Mouse (Mus musculus): ENCODE results near the gene Sorl1. TPM values are rescaled to one million over a fixed set of nuclear protein-coding genes. Genes with fewer than 3 reads are reported as not detected.

The Sorl1 gene
- polyA plus RNA-seq, 1 experiment from 2014 or later = 11.4 TPM

DNA sequence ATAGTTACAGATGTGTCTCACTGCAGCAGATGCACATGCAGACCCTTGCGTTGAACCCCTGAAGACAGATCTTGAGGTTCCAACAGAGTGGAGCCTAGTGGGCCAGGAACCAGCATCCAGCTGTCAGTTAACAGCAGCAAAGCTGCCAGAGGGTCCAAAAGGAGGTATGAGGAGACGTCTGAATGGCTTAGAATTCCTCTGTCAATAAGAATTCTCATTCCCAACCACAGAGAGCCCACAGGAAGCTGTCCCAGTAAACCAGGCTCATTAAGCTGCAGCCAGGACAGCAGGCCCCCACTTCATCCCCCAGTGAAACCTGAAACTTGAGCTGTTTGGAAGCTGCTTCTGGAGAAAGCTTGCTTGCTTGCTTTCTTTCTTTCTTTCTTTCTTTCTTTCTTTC lies 200.0 kb downstream of the Sorl1 start:
- WGBS = 45% methylated on average over 2 of the region's 2 CpGs
- H3K4me3 ChIP-seq (ENCODE audit: low read length) = no peak overlapping the region
- H3K9me3 ChIP-seq (ENCODE audit: control insufficient read depth, low read length) = no peaks in the 10 kb centered on the region; the same call in 1 of the 2 replicates
- no peak for ATAC-seq
- no peaks in the 10 kb centered on the region for H3K4me1 ChIP-seq (ENCODE audit: control insufficient read depth, insufficient read depth, low read depth, low read length)
- H3K9ac ChIP-seq (ENCODE audit: low read depth, low read length) = no peak overlapping the region
- H3K36me3 ChIP-seq (ENCODE audit: control insufficient read depth, insufficient read depth, low read length) = no peaks in the 10 kb centered on the region
- H3K27me3 ChIP-seq (replicated peaks; ENCODE audit: control insufficient read depth, insufficient read depth, low read length) = no peaks in the 10 kb centered on the region
- H3K27ac ChIP-seq (ENCODE audit: low read depth, low read length) = 0 out of 2 replicates have a peak overlapping the region, but pooled peaks have one; percentile 3
- no peak overlapping the region for H3K4me2 ChIP-seq (ENCODE audit: low read length)

DNA sequence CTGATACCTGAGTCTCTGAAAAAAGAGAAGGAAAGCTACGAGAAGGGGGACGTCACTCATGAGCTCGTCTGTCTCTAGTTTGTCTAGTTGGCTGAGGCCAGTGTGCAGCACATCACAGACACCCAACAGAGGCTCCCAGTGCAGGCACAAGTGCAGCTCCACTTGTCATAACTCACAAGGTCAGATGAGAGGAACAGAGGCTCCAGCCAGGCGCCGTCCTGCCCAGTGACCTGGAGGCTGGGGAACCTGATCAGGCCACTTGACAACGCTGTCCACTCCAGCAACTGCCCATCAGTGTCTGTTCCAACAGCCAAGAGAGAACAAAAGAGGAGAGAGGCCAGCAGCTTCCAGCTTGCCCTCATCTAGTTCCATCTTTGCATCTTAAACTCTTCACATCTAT lies 201.7 kb downstream of the Sorl1 start:
- no peak overlapping the region for H3K4me3 ChIP-seq (ENCODE audit: low read length)
- no peak for ATAC-seq

DNA sequence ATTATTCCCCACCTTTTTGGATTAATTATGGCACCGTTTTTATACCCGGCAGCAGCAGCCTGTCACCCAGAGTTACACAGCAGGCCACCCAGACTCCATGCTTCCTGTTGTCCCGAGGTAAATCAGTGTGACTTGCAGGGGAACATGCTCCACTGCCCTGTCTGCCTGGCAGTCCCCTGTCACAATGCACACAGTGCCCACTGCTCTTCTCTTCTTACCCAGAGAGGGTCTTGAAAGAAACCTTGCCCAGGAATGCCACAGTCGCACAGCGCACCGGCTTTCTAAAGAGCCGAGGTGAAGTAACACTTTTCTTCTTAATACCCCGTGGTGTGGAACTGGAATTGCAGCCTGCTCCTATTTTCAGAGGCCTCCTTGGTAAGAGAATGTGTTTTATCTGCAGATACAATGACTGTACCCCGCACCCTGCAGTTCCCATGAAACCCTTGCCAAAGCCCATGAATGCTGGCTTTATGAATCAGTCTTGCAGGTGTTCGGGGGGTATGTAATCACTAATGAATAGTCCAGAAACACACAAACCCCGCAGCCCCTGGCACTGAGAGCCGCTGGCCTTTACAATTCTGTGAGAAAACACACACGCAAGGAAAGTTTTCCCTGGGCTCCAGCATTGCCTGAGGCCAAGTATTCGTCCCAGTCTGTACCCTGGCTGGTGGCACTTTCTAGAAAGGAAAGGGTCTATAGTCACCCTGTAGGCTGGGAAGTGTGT lies 205.3 kb downstream of the Sorl1 start:
- H3K27me3 ChIP-seq (replicated peaks; ENCODE audit: control insufficient read depth, insufficient read depth, low read length) = no peaks in the 10 kb centered on the region
- no peaks in the 10 kb centered on the region for H3K36me3 ChIP-seq (ENCODE audit: control insufficient read depth, insufficient read depth, low read length)
- H3K27ac ChIP-seq (ENCODE audit: low read depth, low read length) = peak overlapping the region; percentile 50
- H3K4me1 ChIP-seq (ENCODE audit: control insufficient read depth, insufficient read depth, low read depth, low read length) = no peaks in the 10 kb centered on the region; the same call in 1 of the 2 replicates
- ATAC-seq = peak; percentile 89
- no peak overlapping the region for H3K9ac ChIP-seq (ENCODE audit: low read depth, low read length)
- no peak overlapping the region for H3K4me3 ChIP-seq (ENCODE audit: low read length)
- no peak overlapping the region for H3K4me2 ChIP-seq (ENCODE audit: low read length)
- no peaks in the 10 kb centered on the region; the same call in 1 of the 2 replicates for H3K9me3 ChIP-seq (ENCODE audit: control insufficient read depth, low read length)
- 15% methylated on average over 14 of the region's 14 CpGs for WGBS

More for the DNA sequence above, 201.7 kb downstream of the Sorl1 start:
- Histone ChIP-seq H3K27me3 (replicated peaks; ENCODE audit: control insufficient read depth, insufficient read depth, low read length) (no peaks in the 10 kb centered on the region), H3K9me3 (ENCODE audit: control insufficient read depth, low read length) (no peaks in the 10 kb centered on the region; the same call in 1 of the 2 replicates), H3K4me1 (ENCODE audit: control insufficient read depth, insufficient read depth, low read depth, low read length) (no peaks in the 10 kb centered on the region; the same call in 1 of the 2 replicates), H3K27ac (ENCODE audit: low read depth, low read length) (no peak overlapping the region), H3K36me3 (ENCODE audit: control insufficient read depth, insufficient read depth, low read length) (no peaks in the 10 kb centered on the region), H3K4me2 (ENCODE audit: low read length) (no peak overlapping the region), H3K9ac (ENCODE audit: low read depth, low read length) (no peak overlapping the region)
- WGBS = 82% methylated on average over 6 of the region's 6 CpGs

GRCm38 (mm10) chr9:41918155-41918554 lies 205.9 kb downstream of the Sorl1 start:
- Histone ChIP-seq H3K36me3 (ENCODE audit: control insufficient read depth, insufficient read depth, low read length) (no peaks in the 10 kb centered on the region), H3K27me3 (replicated peaks; ENCODE audit: control insufficient read depth, insufficient read depth, low read length) (no peaks in the 10 kb centered on the region), H3K9ac (ENCODE audit: low read depth, low read length) (no peak overlapping the region), H3K4me1 (ENCODE audit: control insufficient read depth, insufficient read depth, low read depth, low read length) (no peaks in the 10 kb centered on the region; the same call in 1 of the 2 replicates), H3K9me3 (ENCODE audit: control insufficient read depth, low read length) (no peaks in the 10 kb centered on the region; the same call in 1 of the 2 replicates), H3K4me3 (ENCODE audit: low read length) (no peak overlapping the region), H3K27ac (ENCODE audit: low read depth, low read length) (peak overlapping the region; percentile 46; the same call in 1 of the 2 replicates), H3K4me2 (ENCODE audit: low read length) (peak overlapping the region; percentile 13)
- WGBS = 57% methylated on average over 4 of the region's 4 CpGs
- ATAC-seq = no peak

DNA sequence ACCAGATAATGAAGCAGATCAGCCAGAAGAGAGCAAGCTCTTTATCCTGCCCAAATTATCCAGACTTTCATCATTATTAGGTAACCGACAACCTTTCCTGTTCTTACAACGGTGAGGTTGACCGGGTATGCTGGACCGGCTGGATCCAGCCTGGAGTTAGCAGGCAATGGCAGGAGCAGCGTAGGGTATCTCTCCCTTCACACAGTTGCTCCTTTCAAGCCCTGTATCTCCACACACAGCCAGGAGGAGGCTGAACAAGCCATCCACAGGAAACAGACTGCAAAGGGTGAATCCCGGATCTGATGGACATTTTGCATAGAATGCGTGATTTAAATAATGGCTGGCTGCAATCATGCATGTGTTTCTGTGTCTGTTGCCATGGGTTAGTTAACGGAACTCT lies 208.5 kb downstream of the Sorl1 start:
- Histone ChIP-seq H3K36me3 (ENCODE audit: control insufficient read depth, insufficient read depth, low read length) (no peaks in the 10 kb centered on the region), H3K4me1 (ENCODE audit: control insufficient read depth, insufficient read depth, low read depth, low read length) (no peaks in the 10 kb centered on the region; the same call in 1 of the 2 replicates), H3K27me3 (replicated peaks; ENCODE audit: control insufficient read depth, insufficient read depth, low read length) (no peaks in the 10 kb centered on the region), H3K4me3 (ENCODE audit: low read length) (no peak overlapping the region), H3K9me3 (ENCODE audit: control insufficient read depth, low read length) (no peaks in the 10 kb centered on the region), H3K27ac (ENCODE audit: low read depth, low read length) (no peak overlapping the region), H3K4me2 (ENCODE audit: low read length) (no peak overlapping the region), H3K9ac (ENCODE audit: low read depth, low read length) (no peak overlapping the region)
- ATAC-seq = no peak
- WGBS = 54% methylated on average over 8 of the region's 8 CpGs

Other genes with a start within 250 kb of the Sorl1 start
- 79.2 and 84.1 TPM in 2 replicates for gene Sc5d, start 140.0 kb upstream of the Sorl1 start, polyA plus RNA-seq (2015; fragmentation: Nextera tagmentation; extraction: Ambion mirVana)

Data from hindbrain, embryonic 16.5 days (tissue).